Mouse (Mus musculus) embryo, embryonic 10.5 days (tissue): ENCODE data around the gene Gm10382.
"Not testable (repeated sequence)": the region's sequence is repeated elsewhere in the genome, so short reads cannot be mapped to it uniquely, and the experiment has no call there.

Experiments used
- DNase-seq: peaks from one replicate; pipeline ENCODE4 v3.0.0-alpha.2; 2015; ENCODE audit warnings: low spot score

Gm10382 gene

GRCm38 (mm10) chr5:125370950-125371693, 18.0 kb upstream of the Gm10382 start:
- DNase-seq = no peak

- no peak for DNase-seq
These were observed 17.1 kb upstream of the Gm10382 start for GRCm38 (mm10) chr5:125372027-125372426.

GRCm38 (mm10) chr5:125375871-125376270, 13.3 kb upstream of the Gm10382 start:
- no peak for DNase-seq

GRCm38 (mm10) chr5:125377214-125377613, 11.9 kb upstream of the Gm10382 start:
- no peak for DNase-seq

- no peak for DNase-seq
These were observed 10.2 kb upstream of the Gm10382 start for GRCm38 (mm10) chr5:125378919-125379318.

- DNase-seq = no peak
These were observed 7.0 kb upstream of the Gm10382 start for GRCm38 (mm10) chr5:125381954-125382672.

- peak; percentile 81 for DNase-seq
These were observed 6.2 kb upstream of the Gm10382 start for GRCm38 (mm10) chr5:125382673-125383558.

- no peak for DNase-seq
These were observed 5.3 kb upstream of the Gm10382 start for GRCm38 (mm10) chr5:125383637-125384420.

GRCm38 (mm10) chr5:125384512-125385214, 4.5 kb upstream of the Gm10382 start:
- DNase-seq = no peak

GRCm38 (mm10) chr5:125385215-125385940, 3.7 kb upstream of the Gm10382 start:
- no peak for DNase-seq

- DNase-seq = not testable (repeated sequence)
These were observed 1.8 kb upstream of the Gm10382 start for GRCm38 (mm10) chr5:125387295-125387694.

GRCm38 (mm10) chr5:125388358-125389092, 597 bp upstream of the Gm10382 start:
- DNase-seq = no peak

GRCm38 (mm10) chr5:125389579-125390441, 688 bp downstream of the Gm10382 start, which contains the start of gene Ubc:
Gene Ubc (minus strand): TSS chr5:125390202.
- DNase-seq = peak; percentile 89

- no peak for DNase-seq
These were observed 1.9 kb downstream of the Gm10382 start for GRCm38 (mm10) chr5:125390906-125391477.

- no peak for DNase-seq
These were observed 2.5 kb downstream of the Gm10382 start for GRCm38 (mm10) chr5:125391609-125392008.

GRCm38 (mm10) chr5:125392176-125392575, 3.1 kb downstream of the Gm10382 start:
- DNase-seq = not testable (repeated sequence)

GRCm38 (mm10) chr5:125392618-125392976, 3.5 kb downstream of the Gm10382 start:
- no peak for DNase-seq

GRCm38 (mm10) chr5:125392977-125393621, 4.0 kb downstream of the Gm10382 start:
- DNase-seq = peak; percentile 97
